Mouse (Mus musculus) thymus, adult 2 months (tissue): ENCODE results near the gene Ggact.

Experiments used
- CTCF ChIP-seq: fragments of 200-500 bp; IDR thresholded peaks from 2 replicates; pipeline ENCODE4 v1.5.1; 2012; ENCODE audit warnings: mild to moderate bottlenecking, control low read depth, low read length, moderate library complexity, borderline replicate concordance; ENCODE audit not compliant: control insufficient read depth, poor library complexity, insufficient read depth; ENCODE audit errors: extremely low read depth
- POLR2A ChIP-seq: fragments of 200-500 bp; IDR thresholded peaks from 2 replicates; pipeline ENCODE4 v1.6.1; 2012; ENCODE audit warnings: mild to moderate bottlenecking, low read length, control low read depth, moderate library complexity; ENCODE audit not compliant: control insufficient read depth, poor library complexity, insufficient read depth; ENCODE audit errors: extremely low read depth

- TF ChIP-seq POLR2A (no peak), CTCF (no peak)
Measured at GRCm38 (mm10) chr14:122869831-122870230, 43.7 kb downstream of the Ggact start.
